Mouse (Mus musculus): ENCODE data around the gene Nsun3. TPM values are rescaled to one million over a fixed set of nuclear protein-coding genes. Genes with fewer than 3 reads are reported as not detected.

The Nsun3 gene
- polyA plus RNA-seq, 1 experiment from 2014 or later = 10.5 TPM

DNA sequence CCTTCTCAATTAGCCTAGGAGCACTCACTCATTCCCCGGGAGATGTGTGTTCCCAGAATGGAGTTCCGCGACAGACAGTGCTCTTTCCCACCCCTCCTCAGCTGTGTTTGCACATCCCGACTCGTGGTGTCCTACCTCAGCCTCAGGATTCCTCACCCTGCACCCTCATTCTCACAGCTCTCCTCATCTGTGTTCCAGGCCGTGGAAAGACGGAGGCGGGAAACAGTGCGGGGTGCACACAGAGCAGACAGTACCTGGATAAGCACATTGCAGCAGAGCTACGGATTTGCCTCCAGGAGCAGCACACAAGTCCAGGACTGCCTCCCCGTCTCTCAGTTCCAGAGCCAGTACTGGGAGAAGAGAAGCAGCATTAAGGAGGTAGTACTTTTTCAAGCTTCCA, 10.6 kb downstream of the Nsun3 start:
- Histone ChIP-seq H3K9ac (ENCODE audit: low read depth, low read length) (no peak overlapping the region), H3K27me3 (ENCODE audit: control insufficient read depth, insufficient read depth, low read length) (no peaks in the 10 kb centered on the region), H3K4me2 (replicated peaks; ENCODE audit: low read depth, low read length) (no peak overlapping the region), H3K4me3 (ENCODE audit: low read length) (no peak overlapping the region), H3K27ac (ENCODE audit: low read depth, low read length) (no peak overlapping the region), H3K4me1 (ENCODE audit: control insufficient read depth, insufficient read depth, low read length) (no peaks in the 10 kb centered on the region), H3K9me3 (ENCODE audit: control insufficient read depth, low read length) (no peaks in the 10 kb centered on the region), H3K36me3 (ENCODE audit: control insufficient read depth, insufficient read depth, low read length) (no peaks in the 10 kb centered on the region; the same call in 1 of the 2 replicates)
- no peak for ATAC-seq (ENCODE audit: low FRiP score, low TSS enrichment)
- 88% methylated on average over 11 of the region's 11 CpGs for WGBS

DNA sequence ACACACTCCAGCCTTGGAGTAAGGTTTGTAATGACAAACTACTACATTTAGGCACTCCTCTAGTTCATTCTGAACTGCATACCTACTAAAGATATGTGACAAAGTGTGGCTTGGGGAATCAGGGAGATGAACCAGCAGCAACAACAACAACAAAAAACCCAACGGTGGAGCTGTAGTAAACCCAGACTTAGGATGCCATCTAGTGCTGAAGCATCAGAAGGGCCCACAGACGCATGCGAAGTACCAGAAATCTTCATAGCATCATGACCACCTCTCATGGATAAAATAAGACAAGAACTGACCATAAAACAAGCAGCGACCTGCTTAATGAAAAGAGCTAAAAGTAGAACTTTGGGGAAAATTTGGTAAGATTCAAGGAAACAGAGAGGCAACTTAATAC, 13.2 kb downstream of the Nsun3 start:
- Histone ChIP-seq H3K27me3 (ENCODE audit: control insufficient read depth, insufficient read depth, low read length) (no peaks in the 10 kb centered on the region), H3K4me2 (replicated peaks; ENCODE audit: low read depth, low read length) (no peak overlapping the region), H3K27ac (ENCODE audit: low read depth, low read length) (no peak overlapping the region), H3K4me1 (ENCODE audit: control insufficient read depth, insufficient read depth, low read length) (no peaks in the 10 kb centered on the region), H3K9me3 (ENCODE audit: control insufficient read depth, low read length) (no peaks in the 10 kb centered on the region), H3K9ac (ENCODE audit: low read depth, low read length) (no peak overlapping the region), H3K36me3 (ENCODE audit: control insufficient read depth, insufficient read depth, low read length) (no peaks in the 10 kb centered on the region; the same call in 1 of the 2 replicates), H3K4me3 (ENCODE audit: low read length) (no peak overlapping the region)
- WGBS = 82% methylated on average over 4 of the region's 4 CpGs
- no peak for ATAC-seq (ENCODE audit: low FRiP score, low TSS enrichment)

DNA sequence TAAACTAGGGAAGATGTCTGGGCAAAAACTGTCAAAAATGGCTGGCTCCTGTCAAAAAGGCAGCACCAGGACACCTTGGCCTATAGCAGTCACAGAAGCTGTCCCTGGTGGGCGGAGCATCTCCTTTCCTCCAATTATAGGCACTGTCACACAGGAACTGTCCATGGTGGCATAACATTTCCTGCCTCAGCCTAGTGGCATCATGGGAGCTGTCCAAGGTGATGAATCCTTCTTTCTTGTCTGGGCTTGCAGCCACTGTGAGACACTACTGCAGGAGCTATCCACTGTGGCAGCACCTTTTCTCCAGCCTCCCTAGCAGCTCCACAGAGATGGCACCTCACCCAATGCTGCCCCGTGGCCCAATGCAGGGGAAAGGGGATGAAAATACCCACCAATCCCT, 28.3 kb downstream of the Nsun3 start:
- 91% methylated on average over 2 of the region's 2 CpGs for WGBS
- Histone ChIP-seq H3K4me3 (ENCODE audit: low read length) (no peak overlapping the region), H3K4me1 (ENCODE audit: control insufficient read depth, insufficient read depth, low read length) (no peaks in the 10 kb centered on the region), H3K27ac (ENCODE audit: low read depth, low read length) (no peak overlapping the region), H3K4me2 (replicated peaks; ENCODE audit: low read depth, low read length) (no peak overlapping the region), H3K27me3 (ENCODE audit: control insufficient read depth, insufficient read depth, low read length) (no peaks in the 10 kb centered on the region), H3K9me3 (ENCODE audit: control insufficient read depth, low read length) (0 out of 2 replicates have a peak, but pooled peaks cover 2% of the 10 kb centered on the region), H3K9ac (ENCODE audit: low read depth, low read length) (no peak overlapping the region), H3K36me3 (ENCODE audit: control insufficient read depth, insufficient read depth, low read length) (no peaks in the 10 kb centered on the region)
- peak; percentile 75; the same call in 1 of the 2 replicates for ATAC-seq (ENCODE audit: low FRiP score, low TSS enrichment)

DNA sequence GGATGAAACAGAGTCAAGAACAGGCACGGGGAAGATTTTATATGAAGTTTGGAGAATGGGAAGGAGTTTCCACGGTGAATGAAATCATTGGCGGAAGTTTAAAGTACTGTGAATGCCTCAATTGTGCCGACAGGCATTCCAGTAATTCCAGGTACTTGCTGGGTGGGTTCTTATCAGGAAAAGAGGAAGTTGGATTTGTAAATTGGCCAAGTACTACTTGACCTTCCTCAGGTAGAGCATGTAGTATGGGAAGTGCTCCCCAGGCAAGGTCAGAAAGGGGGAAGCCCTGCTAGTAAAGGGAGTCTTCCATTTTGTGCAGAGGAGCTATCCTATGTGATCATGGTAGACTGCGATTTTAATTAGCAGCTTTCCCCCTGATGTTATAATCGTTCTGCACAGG, 31.3 kb downstream of the Nsun3 start:
- Histone ChIP-seq H3K27me3 (ENCODE audit: control insufficient read depth, insufficient read depth, low read length) (no peaks in the 10 kb centered on the region), H3K9ac (ENCODE audit: low read depth, low read length) (no peak overlapping the region), H3K4me1 (ENCODE audit: control insufficient read depth, insufficient read depth, low read length) (no peaks in the 10 kb centered on the region), H3K27ac (ENCODE audit: low read depth, low read length) (no peak overlapping the region), H3K9me3 (ENCODE audit: control insufficient read depth, low read length) (0 out of 2 replicates have a peak, but pooled peaks cover 2% of the 10 kb centered on the region), H3K4me3 (ENCODE audit: low read length) (no peak overlapping the region), H3K4me2 (replicated peaks; ENCODE audit: low read depth, low read length) (no peak overlapping the region), H3K36me3 (ENCODE audit: control insufficient read depth, insufficient read depth, low read length) (no peaks in the 10 kb centered on the region)
- WGBS = 90% methylated on average over 6 of the region's 6 CpGs
- ATAC-seq (ENCODE audit: low FRiP score, low TSS enrichment) = no peak

DNA sequence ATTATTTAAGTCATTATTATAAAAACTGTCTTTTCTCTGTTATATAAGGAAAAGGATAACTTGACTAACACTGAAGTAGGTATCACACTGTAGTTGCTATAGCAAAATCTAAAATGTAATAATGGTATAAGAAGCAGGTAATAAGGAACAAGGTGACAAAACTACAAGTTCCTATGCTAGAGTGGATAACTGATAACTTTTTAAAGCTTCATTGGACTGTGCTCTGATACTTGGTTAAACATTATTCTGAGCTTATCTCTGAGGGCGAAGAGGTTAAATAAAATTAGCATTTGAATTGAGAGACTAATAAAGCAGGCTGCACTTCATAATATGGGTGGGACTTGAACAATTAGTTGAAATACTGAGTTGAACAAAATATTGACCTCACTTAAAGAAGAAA, 33.0 kb downstream of the Nsun3 start:
- WGBS = 93% methylated on average over 1 of the region's 1 CpGs
- ATAC-seq (ENCODE audit: low FRiP score, low TSS enrichment) = no peak
- Histone ChIP-seq H3K9me3 (ENCODE audit: control insufficient read depth, low read length) (no peaks in the 10 kb centered on the region), H3K4me2 (replicated peaks; ENCODE audit: low read depth, low read length) (no peak overlapping the region), H3K27ac (ENCODE audit: low read depth, low read length) (no peak overlapping the region), H3K4me1 (ENCODE audit: control insufficient read depth, insufficient read depth, low read length) (no peaks in the 10 kb centered on the region), H3K36me3 (ENCODE audit: control insufficient read depth, insufficient read depth, low read length) (no peaks in the 10 kb centered on the region), H3K9ac (ENCODE audit: low read depth, low read length) (no peak overlapping the region), H3K27me3 (ENCODE audit: control insufficient read depth, insufficient read depth, low read length) (no peaks in the 10 kb centered on the region), H3K4me3 (ENCODE audit: low read length) (no peak overlapping the region)

DNA sequence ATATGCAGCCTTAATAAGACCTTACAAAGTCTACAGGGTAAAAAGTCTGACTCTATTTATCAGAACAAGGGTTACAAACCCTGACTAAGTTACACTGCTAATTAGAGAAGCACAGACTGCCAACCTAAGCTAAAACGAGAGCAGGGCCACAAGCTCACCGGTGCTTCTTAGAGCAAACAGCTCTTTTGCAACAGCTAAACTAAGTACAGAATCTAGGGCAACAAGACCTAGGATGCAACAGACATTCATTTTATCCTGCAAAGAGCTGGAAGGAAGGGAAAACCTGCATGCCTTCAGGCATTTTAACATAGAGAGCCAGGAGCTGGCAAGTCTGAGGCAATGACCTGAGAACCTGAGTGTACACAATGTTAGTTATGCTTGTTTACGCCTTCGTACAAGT, 33.5 kb downstream of the Nsun3 start:
- no peaks in the 10 kb centered on the region for H3K9me3 ChIP-seq (ENCODE audit: control insufficient read depth, low read length)
- H3K27ac ChIP-seq (ENCODE audit: low read depth, low read length) = no peak overlapping the region
- H3K4me2 ChIP-seq (replicated peaks; ENCODE audit: low read depth, low read length) = no peak overlapping the region
- H3K36me3 ChIP-seq (ENCODE audit: control insufficient read depth, insufficient read depth, low read length) = no peaks in the 10 kb centered on the region
- H3K4me3 ChIP-seq (ENCODE audit: low read length) = no peak overlapping the region
- no peak for ATAC-seq (ENCODE audit: low FRiP score, low TSS enrichment)
- no peaks in the 10 kb centered on the region for H3K27me3 ChIP-seq (ENCODE audit: control insufficient read depth, insufficient read depth, low read length)
- no peaks in the 10 kb centered on the region for H3K4me1 ChIP-seq (ENCODE audit: control insufficient read depth, insufficient read depth, low read length)
- no peak overlapping the region for H3K9ac ChIP-seq (ENCODE audit: low read depth, low read length)
- 92% methylated on average over 4 of the region's 4 CpGs for WGBS

DNA sequence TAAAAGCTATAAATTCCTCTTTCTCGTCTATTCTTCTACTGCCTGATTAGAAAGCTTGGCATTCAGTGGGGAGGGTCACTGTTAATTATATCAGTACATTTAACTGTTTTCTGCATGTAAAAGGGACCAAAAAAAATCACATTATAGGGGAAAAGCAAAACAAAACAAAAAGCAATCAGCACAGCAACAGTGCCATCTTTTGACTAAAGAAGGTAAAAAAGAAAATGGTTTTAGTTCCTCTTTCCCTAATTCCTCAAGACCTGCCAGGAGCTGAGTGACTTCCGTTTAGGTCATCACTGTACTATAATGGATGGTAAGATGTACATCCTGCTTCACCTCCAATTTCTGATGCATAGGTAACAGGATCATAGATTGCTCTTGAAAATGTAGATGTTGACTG, 40.7 kb downstream of the Nsun3 start:
- H3K4me1 ChIP-seq (ENCODE audit: control insufficient read depth, insufficient read depth, low read length) = no peaks in the 10 kb centered on the region
- no peak overlapping the region for H3K27ac ChIP-seq (ENCODE audit: low read depth, low read length)
- no peak overlapping the region for H3K4me3 ChIP-seq (ENCODE audit: low read length)
- H3K36me3 ChIP-seq (ENCODE audit: control insufficient read depth, insufficient read depth, low read length) = no peaks in the 10 kb centered on the region
- H3K27me3 ChIP-seq (ENCODE audit: control insufficient read depth, insufficient read depth, low read length) = no peaks in the 10 kb centered on the region
- 69% methylated on average over 2 of the region's 2 CpGs for WGBS
- ATAC-seq (ENCODE audit: low FRiP score, low TSS enrichment) = no peak
- no peak overlapping the region for H3K4me2 ChIP-seq (replicated peaks; ENCODE audit: low read depth, low read length)
- H3K9ac ChIP-seq (ENCODE audit: low read depth, low read length) = no peak overlapping the region
- no peaks in the 10 kb centered on the region for H3K9me3 ChIP-seq (ENCODE audit: control insufficient read depth, low read length)

DNA sequence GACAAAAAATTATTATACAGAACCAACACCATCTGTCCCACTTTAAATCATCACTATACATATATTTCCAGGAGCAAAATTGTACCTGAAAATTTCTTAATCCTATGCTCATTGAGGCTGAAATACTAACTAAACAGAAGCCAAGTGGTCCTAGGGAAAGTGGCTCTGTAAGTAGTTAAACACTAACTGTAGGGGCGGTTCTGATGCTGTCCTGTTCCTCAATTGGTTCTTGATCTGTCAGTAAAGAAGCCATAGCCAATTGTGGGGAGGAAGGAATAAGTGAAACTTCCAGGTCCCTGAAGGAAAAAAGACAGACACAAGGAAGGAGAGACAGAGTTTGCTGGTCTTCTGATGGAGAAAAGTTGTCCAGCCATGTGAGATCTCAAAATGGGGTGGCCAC, 52.3 kb downstream of the Nsun3 start:
- H3K4me2 ChIP-seq (replicated peaks; ENCODE audit: low read depth, low read length) = no peak overlapping the region
- H3K36me3 ChIP-seq (ENCODE audit: control insufficient read depth, insufficient read depth, low read length) = no peaks in the 10 kb centered on the region
- H3K4me3 ChIP-seq (ENCODE audit: low read length) = no peak overlapping the region
- H3K4me1 ChIP-seq (ENCODE audit: control insufficient read depth, insufficient read depth, low read length) = no peaks in the 10 kb centered on the region
- no peak overlapping the region for H3K27ac ChIP-seq (ENCODE audit: low read depth, low read length)
- WGBS = 98% methylated on average over 1 of the region's 1 CpGs
- no peak for ATAC-seq (ENCODE audit: low FRiP score, low TSS enrichment)
- no peaks in the 10 kb centered on the region for H3K9me3 ChIP-seq (ENCODE audit: control insufficient read depth, low read length)
- no peaks in the 10 kb centered on the region for H3K27me3 ChIP-seq (ENCODE audit: control insufficient read depth, insufficient read depth, low read length)
- no peak overlapping the region for H3K9ac ChIP-seq (ENCODE audit: low read depth, low read length)

DNA sequence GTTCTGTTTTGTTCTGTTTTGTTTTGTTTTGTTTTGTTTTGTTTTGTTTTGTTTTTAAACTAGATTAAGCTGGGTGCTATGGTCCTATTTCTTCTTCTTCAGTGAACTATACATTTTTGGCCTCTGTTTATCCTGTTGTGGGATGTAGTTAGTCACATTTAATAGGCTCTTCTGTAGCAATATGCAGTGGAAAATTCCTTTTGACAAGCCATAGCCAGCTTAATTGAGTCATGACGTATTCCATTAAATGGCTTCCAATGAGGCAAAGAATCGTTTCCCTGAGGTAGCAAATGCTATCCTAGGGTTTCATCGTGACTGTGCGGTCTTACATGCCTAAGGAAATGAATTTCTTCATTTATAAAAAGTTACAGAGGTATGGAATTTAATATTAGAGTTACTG, 56.3 kb downstream of the Nsun3 start:
- H3K4me2 ChIP-seq (replicated peaks; ENCODE audit: low read depth, low read length) = no peak overlapping the region
- no peak overlapping the region for H3K4me3 ChIP-seq (ENCODE audit: low read length)

More for the DNA sequence above, 56.3 kb downstream of the Nsun3 start:
- Histone ChIP-seq H3K9me3 (ENCODE audit: control insufficient read depth, low read length) (peaks cover 4% of the 10 kb centered on the region; the same call in 1 of the 2 replicates), H3K4me1 (ENCODE audit: control insufficient read depth, insufficient read depth, low read length) (no peaks in the 10 kb centered on the region), H3K27ac (ENCODE audit: low read depth, low read length) (no peak overlapping the region), H3K27me3 (ENCODE audit: control insufficient read depth, insufficient read depth, low read length) (no peaks in the 10 kb centered on the region), H3K9ac (ENCODE audit: low read depth, low read length) (no peak overlapping the region), H3K36me3 (ENCODE audit: control insufficient read depth, insufficient read depth, low read length) (no peaks in the 10 kb centered on the region)
- ATAC-seq (ENCODE audit: low FRiP score, low TSS enrichment) = no peak
- 95% methylated on average over 4 of the region's 4 CpGs for WGBS
